1 mouse cellular context compared by ENCODE assay signal in the genomic region with DNA sequence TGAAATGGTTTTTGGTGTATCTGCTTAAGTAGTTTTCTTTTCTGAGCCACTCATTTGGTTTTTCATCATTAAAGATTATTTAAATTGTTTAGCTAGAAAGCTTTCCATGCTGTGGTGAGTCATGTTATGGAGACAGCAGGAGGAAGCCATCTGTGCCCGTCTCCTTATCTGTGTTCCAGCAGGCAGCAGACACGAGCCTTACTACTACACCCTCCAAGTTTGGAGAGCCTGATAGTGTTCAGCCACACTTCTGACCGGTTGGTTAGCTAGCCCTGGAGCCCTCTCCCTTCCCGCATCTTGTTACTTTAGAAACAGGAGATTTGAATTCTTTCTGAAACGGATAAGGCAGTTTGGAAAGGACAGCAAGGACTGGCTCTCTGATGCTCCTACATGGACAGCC.
TF ChIP-seq lines count a peak whose summit lies in the region.

No protein-coding gene starts in this region.

TF ChIP-seq in MEL, 35 proteins besides CTCF, POLR2A, EP300 and RAD21 (continued from another document):
- TF ChIP-seq USF2 (IDR thresholded peaks at IDR 0.05; ENCODE audit: borderline replicate concordance in 1 of 2, insufficient read depth in 1 of 2, low read depth in 1 of 2, low read length in 2 of 2) (no peak), NELFE (IDR thresholded peaks at IDR 0.05; ENCODE audit: low read depth, low read length) (no peak), MAX (IDR thresholded peaks at IDR 0.05; ENCODE audit: low read length) (peak; percentile 87), MYB (IDR thresholded peaks at IDR 0.05; ENCODE audit: low read depth, low read length) (peak; percentile 70; the same call in 1 of the 2 replicates), ZMIZ1 (IDR thresholded peaks at IDR 0.05; ENCODE audit: low read depth, low read length) (0 out of 2 replicates have a peak, but pooled peaks have one; percentile 42), MAZ (IDR thresholded peaks at IDR 0.05; ENCODE audit: low read depth, low read length) (0 out of 2 replicates have a peak, but pooled peaks have one; percentile 40), KAT2A (conservative IDR thresholded peaks at IDR 0.05; ENCODE audit: low read depth, low read length) (no peak), ZKSCAN1 (IDR thresholded peaks at IDR 0.05; ENCODE audit: low read depth, low read length) (no peak), HCFC1 (IDR thresholded peaks at IDR 0.05; ENCODE audit: low read depth, low read length) (no peak), E2F4 (IDR thresholded peaks at IDR 0.05; ENCODE audit: borderline replicate concordance, low read depth, low read length) (no peak), SIN3A (IDR thresholded peaks at IDR 0.05; ENCODE audit: low read length) (peak; percentile 90), TBP (IDR thresholded peaks at IDR 0.05; ENCODE audit: low read depth, low read length) (peak; percentile 55; the same call in 1 of the 2 replicates), RCOR1 (IDR thresholded peaks at IDR 0.05; ENCODE audit: low read depth, low read length) (peak; percentile 87), GATA1 (IDR thresholded peaks at IDR 0.05; ENCODE audit: low read depth, low read length) (peak; percentile 99), TCF12 (IDR thresholded peaks at IDR 0.05; ENCODE audit: low read depth, low read length) (peak; percentile 100), BHLHE40 (IDR thresholded peaks at IDR 0.05; ENCODE audit: borderline replicate concordance, low read depth, low read length) (peak; percentile 97), ETS1 (IDR thresholded peaks at IDR 0.05; ENCODE audit: low read depth, low read length) (peak; percentile 98), ZNF384 (IDR thresholded peaks at IDR 0.05; ENCODE audit: low read depth, low read length) (no peak; the same call in none of the 2 replicates), TAL1 (IDR thresholded peaks at IDR 0.05; ENCODE audit: low read length) (peak; percentile 100), MXI1 (IDR thresholded peaks at IDR 0.05; ENCODE audit: low read depth, low read length) (peak; percentile 81), UBTF (IDR thresholded peaks at IDR 0.05; ENCODE audit: borderline replicate concordance, insufficient read depth, low read depth, low read length) (no peak), ZC3H11A (IDR thresholded peaks at IDR 0.05; ENCODE audit: low read depth, low read length) (no peak), MYC (IDR thresholded peaks at IDR 0.05; ENCODE audit: low read depth, low read length) (peak; percentile 96), MAFK (IDR thresholded peaks at IDR 0.05; ENCODE audit: borderline replicate concordance, low read depth, low read length) (peak; percentile 49; the same call in 1 of the 2 replicates)
